Mouse (Mus musculus) liver, embryonic 11.5 days (tissue): ENCODE data around the gene Hist1h3f. TPM values are rescaled to one million over a fixed set of nuclear protein-coding genes. Genes with fewer than 3 reads are reported as not detected.
A peak's percentile ranks its signal among the peaks of the same experiment; 100 is the strongest.

Source experiments
- ATAC-seq: fragments of 200-750 bp; cut with Nextera tagmentation; replicated peaks from 2 replicates; pipeline ENCODE4 v1.8.0; 2017; ENCODE audit warnings: moderate number of reproducible peaks, mild to moderate bottlenecking, moderate TSS enrichment, moderate library complexity; ENCODE audit not compliant: low FRiP score
- DNase-seq: peaks from one replicate; pipeline ENCODE4 v3.0.0-alpha.2; 2017; ENCODE audit warnings: low spot score
- H3K27ac ChIP-seq: fragments of 300-500 bp; sonication (generic); 2 replicates; pipeline ENCODE4 v1.5.1; 2014; ENCODE audit warnings: mild to moderate bottlenecking, low read depth, low read length, control low read depth
- H3K27me3 ChIP-seq: fragments of 300-500 bp; sonication (generic); replicated peaks from 2 replicates; pipeline ENCODE4 v1.6.1; 2014; ENCODE audit warnings: low read length, mixed read lengths; ENCODE audit not compliant: control insufficient read depth, insufficient read depth
- H3K36me3 ChIP-seq: fragments of 300-500 bp; sonication (generic); 2 replicates; pipeline ENCODE4 v1.6.1; 2014; ENCODE audit warnings: mild to moderate bottlenecking, low read length, moderate library complexity, mixed read lengths; ENCODE audit not compliant: control insufficient read depth, insufficient read depth
- H3K4me1 ChIP-seq: fragments of 300-500 bp; sonication (generic); replicated peaks from 2 replicates; pipeline ENCODE4 v1.6.1; 2014; ENCODE audit warnings: low read length, mixed read lengths; ENCODE audit not compliant: control insufficient read depth, insufficient read depth
- H3K4me2 ChIP-seq: fragments of 300-500 bp; sonication (generic); 2 replicates; pipeline ENCODE4 v1.6.1; 2014; ENCODE audit warnings: mild to moderate bottlenecking, control low read depth, moderate library complexity
- H3K4me3 ChIP-seq: fragments of 300-500 bp; sonication (generic); 2 replicates; pipeline ENCODE4 v1.5.1; 2014; ENCODE audit warnings: low read depth, low read length, control low read depth
- H3K9ac ChIP-seq: fragments of 300-500 bp; sonication (generic); 2 replicates; pipeline ENCODE4 v1.6.1; 2014; ENCODE audit warnings: low read depth, low read length, control low read depth
- H3K9me3 ChIP-seq: fragments of 300-500 bp; sonication (generic); 2 replicates; pipeline ENCODE4 v1.6.1; 2016; ENCODE audit warnings: low read length, inconsistent platforms, mixed read lengths; ENCODE audit not compliant: control insufficient read depth
- WGBS: fragments of 180-500 bp; shearing (Covaris S2); extraction: QIAGEN DNeasy Blood & Tissue Kit; methylation state at CpG from one replicate; pipeline ENCODE4 v1.1.7; 2014; 5-methylcytosine and 5-hydroxymethylcytosine counted together
- polyA plus RNA-seq: library from polyadenylated mRNA; unstranded; fragments of >200 nt; fragmentation: Nextera tagmentation; extraction: Ambion mirVana; gene quantifications from 2 replicates; pipeline ENCODE4 v1.2.1, GENCODE M21; 2014

The Hist1h3f gene
- polyA plus RNA-seq: 0.42 and 0.62 TPM in 2 replicates

GRCm38 (mm10) chr13:23543965-23544786 is at the start of gene Hist1h3f:
Gene Hist1h3f (plus strand): TSS chr13:23544052.
- H3K4me3 ChIP-seq: peak within 1 kb of the TSS; percentile 53
- WGBS: under 1% methylated on average over 28 of the region's 45 CpGs
- peak within 1 kb of the TSS; percentile 98 for H3K27ac ChIP-seq
- peak within 1 kb of the TSS; percentile 83 for H3K4me2 ChIP-seq
- DNase-seq (no peak), ATAC-seq (peak; percentile 82)
- H3K4me1 ChIP-seq: peaks cover 10% of the 10 kb centered on the region
- no peaks in the 10 kb centered on the region for H3K36me3 ChIP-seq
- H3K27me3 ChIP-seq: no peaks in the 10 kb centered on the region
- peak within 1 kb of the TSS; percentile 82 for H3K9ac ChIP-seq
- no peaks in the 10 kb centered on the region for H3K9me3 ChIP-seq

DNA sequence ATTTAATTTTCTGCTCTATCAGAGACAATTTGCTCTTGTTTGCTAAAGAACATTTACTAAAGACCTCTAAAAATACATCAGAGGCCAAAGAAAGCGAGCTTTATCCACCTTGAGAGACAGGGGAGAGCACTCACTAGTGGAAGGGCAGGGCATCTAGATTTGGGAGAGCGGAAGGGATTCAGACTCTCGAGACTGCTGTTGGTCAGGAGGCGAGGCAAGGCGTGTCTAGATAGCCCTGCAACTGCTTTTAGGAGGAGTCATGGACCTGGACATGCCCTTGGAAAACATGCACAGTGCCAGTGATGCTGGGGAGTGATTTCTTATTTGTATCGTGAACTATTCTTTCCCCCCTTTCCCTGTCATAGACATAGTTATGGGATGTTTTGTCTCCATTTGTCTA is 48.3 kb upstream of the Hist1h3f start:
- 77% methylated on average over 6 of the region's 6 CpGs for WGBS
- H3K4me1 ChIP-seq: peaks cover 29% of the 10 kb centered on the region
- H3K27me3 ChIP-seq: no peaks in the 10 kb centered on the region
- H3K4me3 ChIP-seq: no peak overlapping the region
- ATAC-seq: no peak
- H3K27ac ChIP-seq: no peak overlapping the region
- no peak overlapping the region for H3K9ac ChIP-seq
- H3K9me3 ChIP-seq: no peaks in the 10 kb centered on the region
- H3K4me2 ChIP-seq: no peak overlapping the region
- H3K36me3 ChIP-seq: no peaks in the 10 kb centered on the region
- no peak for DNase-seq

- peak overlapping the region; percentile 50 for H3K4me3 ChIP-seq
- ATAC-seq (peak; percentile 60), DNase-seq (peak; percentile 81)
- no peak overlapping the region for H3K9ac ChIP-seq
- WGBS: under 1% methylated on average over 19 of the region's 19 CpGs
- no peak overlapping the region for H3K27ac ChIP-seq
- no peaks in the 10 kb centered on the region for H3K36me3 ChIP-seq
- H3K27me3 ChIP-seq: no peaks in the 10 kb centered on the region
- peaks cover 25% of the 10 kb centered on the region for H3K4me1 ChIP-seq
- H3K9me3 ChIP-seq: no peaks in the 10 kb centered on the region
- H3K4me2 ChIP-seq: peak overlapping the region; percentile 86
Measured at GRCm38 (mm10) chr13:23497656-23498321, 46.1 kb upstream of the Hist1h3f start.

DNA sequence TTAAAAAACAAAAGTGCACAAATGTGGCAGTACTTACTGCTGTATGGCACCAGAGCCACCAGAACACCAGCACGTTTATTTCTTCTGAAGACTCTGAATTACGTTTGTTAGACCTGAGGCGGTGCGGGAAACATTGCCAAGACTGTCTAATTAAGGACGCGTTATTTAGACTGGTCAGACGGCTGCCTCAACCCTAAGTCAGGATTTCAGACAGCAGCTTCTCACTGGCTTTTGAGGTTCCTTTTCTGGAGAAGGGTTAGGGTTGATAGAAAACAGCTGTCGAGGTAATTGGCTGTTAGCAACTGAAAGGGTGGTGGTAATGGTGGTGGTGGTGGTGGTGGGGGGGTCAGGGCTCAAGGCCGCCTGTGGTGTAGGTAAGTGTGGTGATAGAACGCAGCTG is 45.2 kb upstream of the Hist1h3f start:
- Histone ChIP-seq H3K9me3 (no peaks in the 10 kb centered on the region), H3K36me3 (no peaks in the 10 kb centered on the region), H3K4me1 (peaks cover 28% of the 10 kb centered on the region), H3K27me3 (no peaks in the 10 kb centered on the region), H3K9ac (peak overlapping the region; percentile 37), H3K4me3 (peak overlapping the region; percentile 50), H3K27ac (peak overlapping the region; percentile 16; the same call in 1 of the 2 replicates), H3K4me2 (peak overlapping the region; percentile 86)
- ATAC-seq (no peak), DNase-seq (peak; percentile 48)
- 11% methylated on average over 10 of the region's 10 CpGs for WGBS

DNA sequence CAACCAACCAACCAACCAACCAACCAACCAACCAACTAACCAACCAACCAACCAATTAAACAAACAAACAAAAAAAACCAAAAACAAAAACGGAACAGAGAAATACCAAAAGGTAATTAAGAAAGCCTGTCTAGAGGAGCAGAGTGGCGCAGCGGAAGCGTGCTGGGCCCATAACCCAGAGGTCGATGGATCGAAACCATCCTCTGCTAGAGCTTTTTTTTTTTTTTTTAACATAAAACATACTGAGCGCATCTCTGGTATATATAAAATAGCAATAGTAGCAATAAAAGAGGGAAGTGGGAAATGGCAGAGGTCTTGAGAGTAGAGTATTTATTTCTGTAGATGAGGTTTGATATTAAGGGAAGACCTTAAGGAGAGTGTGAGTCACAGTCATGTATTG is 43.9 kb upstream of the Hist1h3f start:
- Histone ChIP-seq H3K9ac (no peak overlapping the region), H3K4me1 (peaks cover 36% of the 10 kb centered on the region), H3K4me3 (peak overlapping the region; percentile 50), H3K27ac (no peak overlapping the region), H3K4me2 (peak overlapping the region; percentile 86), H3K27me3 (no peaks in the 10 kb centered on the region), H3K9me3 (no peaks in the 10 kb centered on the region), H3K36me3 (no peaks in the 10 kb centered on the region)
- ATAC-seq (peak; percentile 59), DNase-seq (no peak)
- 3% methylated on average over 7 of the region's 7 CpGs for WGBS

DNA sequence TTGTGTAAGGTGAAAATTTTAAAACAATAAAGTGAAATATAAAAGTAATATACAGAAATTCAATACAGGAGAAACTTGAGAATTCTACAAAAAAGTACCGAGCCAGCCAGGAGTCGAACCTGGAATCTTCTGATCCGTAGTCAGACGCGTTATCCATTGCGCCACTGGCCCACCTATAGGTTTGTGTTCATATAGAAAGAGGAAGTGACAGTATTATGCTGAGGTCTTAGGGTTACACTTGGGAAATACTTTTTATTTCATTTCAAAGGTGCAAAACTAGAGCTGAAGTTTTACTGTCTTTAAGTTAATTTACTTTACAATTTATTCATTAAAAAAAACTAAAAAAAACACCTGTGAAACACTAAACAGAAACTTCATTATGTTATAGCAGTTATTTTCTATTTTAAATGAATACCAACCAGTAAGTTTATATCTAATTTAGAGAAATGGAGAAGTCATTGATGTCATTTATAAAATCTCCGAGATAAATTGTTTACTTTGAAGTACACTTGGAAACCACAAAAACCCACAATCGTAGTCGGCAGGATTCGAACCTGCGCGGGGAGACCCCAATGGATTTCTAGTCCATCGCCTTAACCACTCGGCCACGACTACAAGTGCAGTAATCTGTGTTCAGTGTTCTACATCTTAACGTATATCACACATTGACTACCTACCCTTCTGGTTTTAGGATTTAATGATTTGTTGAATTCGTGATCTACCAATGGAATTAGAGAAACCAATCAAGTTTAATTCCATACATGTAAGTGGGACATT is 43.2 kb upstream of the Hist1h3f start:
- no peak overlapping the region for H3K9ac ChIP-seq
- no peaks in the 10 kb centered on the region for H3K27me3 ChIP-seq
- H3K27ac ChIP-seq: no peak overlapping the region
- no peaks in the 10 kb centered on the region for H3K36me3 ChIP-seq
- H3K9me3 ChIP-seq: no peaks in the 10 kb centered on the region
- peak; percentile 84 for DNase-seq
- H3K4me2 ChIP-seq: peak overlapping the region; percentile 87
- WGBS: under 1% methylated on average over 17 of the region's 17 CpGs
- H3K4me1 ChIP-seq: peaks cover 43% of the 10 kb centered on the region
- peak overlapping the region; percentile 50 for H3K4me3 ChIP-seq
- peak; percentile 82 for ATAC-seq

- H3K4me2 ChIP-seq: peak overlapping the region; percentile 87
- ATAC-seq: no peak
- no peaks in the 10 kb centered on the region for H3K36me3 ChIP-seq
Measured at GRCm38 (mm10) chr13:23501511-23501910, 42.3 kb upstream of the Hist1h3f start.

DNA sequence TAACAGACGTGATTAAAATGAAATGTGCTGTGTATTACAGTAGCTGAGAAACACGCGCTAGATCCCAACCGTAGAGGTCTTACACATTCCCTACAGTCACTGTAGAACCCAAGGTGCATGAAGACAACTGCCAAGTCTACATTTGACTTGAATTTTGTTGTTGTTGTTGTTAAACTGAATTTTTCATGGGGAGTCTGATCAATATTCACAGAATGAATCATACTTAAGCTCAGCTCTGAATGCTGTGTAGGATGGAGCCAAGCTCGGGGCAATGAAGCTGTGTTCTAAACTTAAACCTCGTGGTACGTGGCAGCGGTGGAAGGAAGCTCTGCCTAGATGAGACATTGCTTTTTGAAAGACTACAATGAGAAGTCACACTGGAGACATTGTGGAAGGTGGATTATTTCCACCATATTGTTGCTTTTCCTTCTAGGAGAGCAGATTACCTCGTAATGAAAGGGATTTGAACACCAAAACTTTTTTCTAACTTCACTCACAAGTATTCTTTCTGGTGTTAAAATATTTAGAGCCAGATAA is 41.8 kb upstream of the Hist1h3f start:
- 28% methylated on average over 9 of the region's 9 CpGs for WGBS
- DNase-seq: no peak
- H3K27ac ChIP-seq: no peak overlapping the region
- H3K9me3 ChIP-seq: no peaks in the 10 kb centered on the region
- no peaks in the 10 kb centered on the region for H3K36me3 ChIP-seq
- peaks cover 48% of the 10 kb centered on the region for H3K4me1 ChIP-seq
- peak overlapping the region; percentile 47 for H3K4me3 ChIP-seq
- H3K9ac ChIP-seq: peak overlapping the region; percentile 56
- H3K4me2 ChIP-seq: peak overlapping the region; percentile 87
- no peaks in the 10 kb centered on the region for H3K27me3 ChIP-seq
- ATAC-seq: no peak

More at GRCm38 (mm10) chr13:23501511-23501910, 42.3 kb upstream of the Hist1h3f start:
- Histone ChIP-seq H3K27me3 (no peaks in the 10 kb centered on the region), H3K27ac (no peak overlapping the region; the same call in 1 of the 2 replicates), H3K4me1 (peaks cover 45% of the 10 kb centered on the region), H3K9me3 (no peaks in the 10 kb centered on the region), H3K4me3 (peak overlapping the region; percentile 47), H3K9ac (peak overlapping the region; percentile 56)
- no peak for DNase-seq
- WGBS: 18% methylated on average over 5 of the region's 5 CpGs
